Mouse (Mus musculus) adrenal gland (tissue): ENCODE results near the gene Igfbp6.
"Not testable (repeated sequence)": the region's sequence is repeated elsewhere in the genome, so short reads cannot be mapped to it uniquely, and the experiment has no call there.

Source experiments
- intact Hi-C: fragments of 180-260 bp; cut with DNase I; formaldehyde crosslinking; loops from one replicate; pipeline ENCODE4 v1.15.1; 2025

The Igfbp6 gene

DNA sequence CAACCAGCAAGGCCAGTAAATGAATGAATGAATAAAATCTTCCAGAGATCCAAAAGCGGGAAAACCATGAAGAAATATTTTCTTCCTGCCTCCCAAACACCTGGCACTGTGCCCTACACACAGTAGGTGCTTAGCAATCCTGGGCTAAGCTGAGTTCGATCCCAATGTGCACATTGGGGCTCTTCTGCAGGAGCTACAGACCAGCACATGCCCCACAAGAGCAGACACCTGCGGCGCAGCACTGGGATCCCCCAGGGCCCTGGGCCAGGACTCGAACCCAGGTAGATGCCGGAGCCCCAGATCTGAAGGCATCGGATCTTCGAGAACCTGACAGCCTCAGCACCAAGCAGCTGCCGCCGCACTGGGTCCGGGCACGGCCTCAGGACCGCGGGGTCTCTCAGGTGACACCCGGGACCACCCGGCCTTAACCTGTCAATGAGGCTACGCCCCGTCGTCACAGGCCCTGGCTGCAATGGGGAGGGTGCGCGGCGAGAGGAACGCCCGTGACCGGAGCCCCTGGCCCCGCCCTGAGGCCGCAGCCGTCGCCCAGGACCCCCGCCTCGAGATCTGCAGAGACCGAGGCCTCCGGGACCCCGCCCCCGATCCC is 8.5 kb upstream of the Igfbp6 start:
- intact Hi-C loops, result no loop called here

DNA sequence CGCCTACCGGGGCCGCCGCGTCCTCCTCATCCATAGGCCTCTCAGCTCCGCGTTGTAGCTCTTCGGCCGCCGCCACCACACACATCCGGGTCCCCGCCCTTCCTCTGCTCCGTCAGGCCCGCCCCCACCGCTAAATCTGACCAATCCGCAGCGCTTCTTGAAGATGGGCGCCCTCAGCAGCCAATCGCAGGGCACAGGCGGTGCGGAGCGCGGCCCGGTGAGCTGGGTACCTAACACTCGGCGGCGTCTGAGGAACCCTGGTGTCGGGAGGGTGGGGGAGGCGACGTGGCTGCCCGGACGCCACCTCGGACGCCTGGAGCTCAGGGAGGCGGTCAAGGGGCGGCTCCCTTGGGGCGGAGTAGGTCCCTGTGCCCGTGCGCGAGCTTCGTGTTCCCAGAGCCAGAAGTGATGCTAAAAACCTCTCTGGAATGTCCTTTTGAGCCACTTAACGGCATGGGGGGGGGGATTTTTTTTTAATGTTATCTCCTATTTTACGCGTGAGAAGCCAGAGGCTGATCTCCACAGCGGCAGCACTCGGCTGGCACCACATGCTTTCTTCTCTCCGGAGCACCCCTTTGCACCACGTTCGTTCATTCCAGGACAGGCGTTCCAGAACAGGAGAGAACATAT is 7.9 kb upstream of the Igfbp6 start, which contains the start of gene Spryd3:
TSS of gene Spryd3 (minus strand) at position 106 of the 630 bp plus-strand sequence.
- intact Hi-C loops, result no loop called here

DNA sequence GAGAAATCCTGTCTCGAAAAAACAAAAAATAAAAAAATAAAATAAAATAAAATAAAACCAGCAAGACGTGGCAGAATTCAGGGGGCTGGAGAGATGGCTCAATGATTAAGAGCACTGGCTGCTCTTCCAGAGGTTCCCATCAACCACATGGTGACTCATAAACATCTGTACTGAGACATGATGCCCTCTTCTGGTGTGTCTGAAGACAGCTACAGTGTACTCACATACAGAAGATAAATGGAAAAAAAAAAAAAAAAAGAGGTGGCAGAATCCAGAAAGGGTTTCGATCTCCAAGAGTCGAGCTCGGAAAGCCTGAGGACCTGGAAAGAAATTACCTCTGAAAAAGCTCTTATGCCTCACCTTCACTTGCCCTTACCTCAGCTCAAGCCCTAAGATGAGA is 3.0 kb upstream of the Igfbp6 start:
- intact Hi-C loops, result no loop called here

DNA sequence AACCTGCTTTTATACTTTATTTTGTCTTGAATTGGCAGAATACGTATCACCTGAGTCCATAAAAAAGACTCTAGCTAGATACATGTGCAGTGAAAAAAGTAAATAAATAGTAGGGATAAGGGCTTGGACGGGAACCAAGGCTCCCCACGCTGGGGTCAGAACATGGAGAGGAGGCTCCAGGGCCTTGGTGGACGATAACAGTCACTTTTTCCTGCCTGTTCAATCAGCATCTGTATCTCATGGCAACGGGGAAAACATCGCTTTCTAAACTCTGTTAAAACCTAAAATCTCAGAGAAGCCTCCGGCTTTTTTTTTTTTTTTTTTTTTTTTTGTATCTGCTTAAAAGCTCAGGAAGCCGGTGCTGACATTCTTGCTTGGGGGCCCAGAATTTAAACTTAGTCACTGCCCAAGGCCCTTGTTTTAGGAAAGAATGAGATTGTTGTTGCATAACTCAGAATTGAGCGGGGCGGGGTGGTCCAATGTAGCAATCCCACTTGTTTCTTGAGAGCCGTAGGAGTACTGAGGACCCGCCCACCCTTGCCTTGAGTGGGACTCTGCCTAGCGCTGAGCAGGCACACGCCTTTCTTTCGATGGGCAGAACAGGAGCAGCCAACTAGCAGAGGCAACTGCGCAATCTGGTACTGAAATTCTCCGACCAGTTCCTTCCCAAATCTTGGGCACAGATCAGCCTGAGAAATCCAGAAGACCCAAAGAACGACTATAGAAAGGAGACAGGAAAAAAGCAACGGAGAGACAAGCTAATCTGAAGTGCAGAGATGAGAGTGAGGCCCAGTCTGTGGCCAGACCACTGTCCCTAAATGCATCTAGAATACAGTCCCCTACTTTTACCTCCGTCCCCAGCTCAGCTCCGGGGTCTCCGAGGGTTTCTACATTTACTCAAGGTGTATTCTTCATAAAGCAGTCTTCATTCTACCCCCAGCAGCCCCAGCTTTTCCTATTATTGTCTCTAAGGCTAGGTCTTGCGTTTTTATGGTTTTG is 949 bp upstream of the Igfbp6 start:
- intact Hi-C loops, result no loop called here

GRCm38 (mm10) chr15:102144726-102145125 is 564 bp downstream of the Igfbp6 start:
- intact Hi-C loops, result loop anchor here (5.0 kb wide), 1 partner anchor 37 kb away; no protein-coding TSS in a partner anchor

DNA sequence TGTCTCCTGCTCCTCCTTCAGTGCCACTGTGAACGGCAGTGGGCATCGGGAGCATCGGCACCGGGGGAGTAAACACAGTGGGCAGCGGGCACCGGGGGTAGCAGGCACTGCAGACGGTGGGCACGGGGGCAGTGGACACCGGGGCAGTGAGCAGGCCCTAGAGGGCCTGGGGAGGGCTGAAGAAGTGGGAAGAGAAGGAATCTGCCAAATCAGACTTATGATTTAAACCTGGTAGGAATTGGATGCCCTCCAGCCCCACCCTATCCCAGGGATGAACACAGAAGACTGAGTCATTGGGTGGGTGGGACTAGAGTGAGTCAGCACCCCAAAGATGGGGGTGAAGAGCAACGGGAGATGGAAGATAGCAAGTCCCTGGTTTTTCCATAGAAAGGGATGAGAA is 1.2 kb downstream of the Igfbp6 start:
- intact Hi-C loops, result loop anchor here (5.0 kb wide), 1 partner anchor 38 kb away; no protein-coding TSS in a partner anchor

DNA sequence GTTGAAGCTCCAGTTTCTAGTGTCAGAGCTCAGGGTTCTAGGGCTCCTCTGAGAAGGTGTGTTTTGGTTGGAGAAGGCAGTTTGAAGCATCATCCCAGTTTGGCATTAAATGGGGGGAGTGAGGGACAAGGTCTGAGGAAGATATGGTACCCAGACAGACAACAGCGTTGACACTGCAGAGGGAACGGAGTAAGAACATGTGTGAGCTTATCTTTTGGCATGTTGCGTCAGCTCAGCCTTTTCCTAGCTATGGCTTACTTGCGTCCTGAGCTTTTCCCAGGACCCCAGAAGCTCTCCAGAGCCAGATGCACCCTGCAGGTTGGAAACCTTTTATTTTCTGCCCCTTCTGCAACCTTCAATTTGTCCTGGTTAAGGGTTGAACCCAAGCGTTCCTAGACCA is 1.9 kb downstream of the Igfbp6 start:
- intact Hi-C loops, result loop anchor here (5.0 kb wide), 1 partner anchor 39 kb away; no protein-coding TSS in a partner anchor

DNA sequence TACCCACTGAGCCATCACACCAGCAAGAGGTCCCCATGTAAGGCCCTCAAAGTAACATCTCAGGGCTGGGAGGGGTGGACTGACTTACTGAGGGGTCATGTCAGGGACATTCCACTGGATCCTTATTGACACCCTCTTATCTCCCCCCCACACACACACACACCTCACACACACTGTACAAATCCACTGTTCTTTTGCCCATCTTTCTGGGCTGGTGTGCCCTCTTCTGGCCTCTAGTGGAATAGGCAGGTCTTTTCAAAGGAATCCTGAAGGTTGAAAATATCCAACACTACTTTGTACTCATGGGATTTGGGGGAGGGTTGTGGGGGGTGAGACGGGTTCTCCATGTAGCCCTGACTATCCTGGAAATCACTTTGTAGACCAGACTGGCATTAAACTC is 2.7 kb downstream of the Igfbp6 start:
- intact Hi-C loops, result loop anchor here (5.0 kb wide), 1 partner anchor 40 kb away; no protein-coding TSS in a partner anchor

GRCm38 (mm10) chr15:102147674-102148402 is 3.7 kb downstream of the Igfbp6 start:
- intact Hi-C loops, result loop anchor here (5.0 kb wide), 1 partner anchor 41 kb away; no protein-coding TSS in a partner anchor

GRCm38 (mm10) chr15:102149561-102149960 is 5.4 kb downstream of the Igfbp6 start:
- intact Hi-C loops, result loop anchor here (5.0 kb wide), 1 partner anchor 42 kb away; no protein-coding TSS in a partner anchor

GRCm38 (mm10) chr15:102150301-102151135 is 6.4 kb downstream of the Igfbp6 start, which contains the start of gene Soat2:
Gene Soat2, plus strand, starts transcription at chr15:102150526.
- intact Hi-C loops, result no loop called here

DNA sequence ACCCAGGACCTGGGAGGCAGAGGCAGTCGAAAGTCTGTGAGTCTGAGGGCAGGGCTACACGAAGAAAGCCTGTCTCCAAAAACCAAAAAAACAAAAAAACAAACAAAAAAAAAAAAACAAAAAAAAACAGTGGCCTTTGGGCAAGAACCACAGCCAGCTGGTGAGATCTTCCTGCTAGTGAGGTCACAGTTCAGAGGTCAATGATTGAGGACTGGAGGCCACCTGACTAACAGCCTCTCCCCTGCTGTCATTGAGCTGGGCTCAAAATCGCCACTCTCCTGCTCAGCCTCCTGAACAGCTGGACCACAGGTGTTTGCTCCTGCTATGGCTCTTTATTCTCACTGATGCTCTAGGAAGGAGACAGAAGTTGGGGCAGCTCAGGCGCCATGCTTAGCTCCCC is 8.5 kb downstream of the Igfbp6 start:
- intact Hi-C loops, result no loop called here

DNA sequence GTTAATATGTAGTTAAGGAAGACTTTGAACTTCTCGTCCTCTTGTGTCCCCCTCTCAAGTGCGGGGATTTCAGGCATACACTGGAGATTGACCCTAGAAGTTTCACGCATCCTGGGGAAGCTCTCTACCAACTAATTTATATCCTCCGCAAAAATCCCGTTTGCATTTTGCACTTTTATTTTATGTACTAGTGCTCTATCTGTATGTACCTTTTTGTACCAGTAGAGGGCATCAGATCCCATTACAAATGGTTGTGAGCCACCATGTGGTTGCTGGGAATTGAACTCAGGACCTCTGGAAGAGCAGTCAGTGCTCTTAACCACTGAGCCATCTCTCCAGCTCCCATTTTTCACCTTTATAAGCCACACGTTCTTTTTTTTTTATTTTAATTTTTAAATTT is 10.8 kb downstream of the Igfbp6 start:
- intact Hi-C loops, result not testable (repeated sequence)

DNA sequence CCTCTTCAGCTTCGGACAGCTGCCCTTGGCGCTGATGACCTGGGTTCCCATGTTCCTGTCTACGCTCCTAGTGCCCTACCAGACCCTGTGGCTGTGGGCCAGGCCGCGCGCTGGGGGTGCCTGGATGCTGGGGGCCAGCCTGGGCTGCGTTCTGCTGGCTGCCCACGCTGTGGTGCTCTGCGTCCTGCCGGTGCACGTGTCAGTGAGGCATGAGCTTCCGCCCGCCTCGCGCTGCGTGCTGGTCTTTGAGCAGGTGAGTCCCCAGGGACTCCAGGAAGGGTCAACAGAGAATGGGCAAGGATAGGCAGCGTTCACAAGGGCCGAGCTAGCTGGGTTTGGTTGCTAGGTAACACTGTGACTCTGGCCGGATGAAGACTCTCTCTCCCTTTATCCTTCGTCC is 12.7 kb downstream of the Igfbp6 start:
- intact Hi-C loops, result no loop called here

DNA sequence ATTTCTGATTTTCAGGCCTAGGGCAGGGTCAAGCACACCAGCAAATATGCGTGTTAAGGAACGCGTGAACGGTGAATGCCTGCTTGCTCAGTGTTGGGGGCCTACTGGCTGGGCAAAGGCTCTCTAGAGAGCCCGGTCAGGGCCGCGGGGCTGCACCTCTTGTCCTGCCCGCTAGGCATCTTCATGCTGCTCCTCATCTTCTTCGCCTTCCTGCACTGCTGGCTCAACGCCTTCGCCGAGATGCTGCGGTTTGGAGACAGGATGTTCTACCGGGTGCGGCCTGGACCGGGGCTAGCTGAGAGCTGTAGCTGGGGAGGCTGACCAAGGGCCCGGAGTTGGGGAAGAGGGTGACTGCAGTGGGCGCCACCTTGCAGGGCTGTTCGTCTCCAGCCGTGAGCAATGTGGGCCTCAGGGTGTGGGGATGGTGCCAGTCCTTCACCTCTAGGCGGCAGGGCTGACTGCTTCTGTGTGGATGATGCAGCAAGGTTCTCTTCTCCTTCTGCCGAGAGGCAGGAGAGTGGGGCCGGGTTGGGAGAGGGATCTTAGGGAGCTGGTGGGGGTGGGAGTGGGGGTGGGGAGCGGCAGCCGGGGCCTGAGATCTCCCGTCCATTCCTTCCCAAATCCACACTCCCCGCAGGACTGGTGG is 16.4 kb downstream of the Igfbp6 start:
- intact Hi-C loops, result no loop called here

- intact Hi-C loops, result no loop called here
Measured at GRCm38 (mm10) chr15:102163900-102164693, 19.9 kb downstream of the Igfbp6 start.

DNA sequence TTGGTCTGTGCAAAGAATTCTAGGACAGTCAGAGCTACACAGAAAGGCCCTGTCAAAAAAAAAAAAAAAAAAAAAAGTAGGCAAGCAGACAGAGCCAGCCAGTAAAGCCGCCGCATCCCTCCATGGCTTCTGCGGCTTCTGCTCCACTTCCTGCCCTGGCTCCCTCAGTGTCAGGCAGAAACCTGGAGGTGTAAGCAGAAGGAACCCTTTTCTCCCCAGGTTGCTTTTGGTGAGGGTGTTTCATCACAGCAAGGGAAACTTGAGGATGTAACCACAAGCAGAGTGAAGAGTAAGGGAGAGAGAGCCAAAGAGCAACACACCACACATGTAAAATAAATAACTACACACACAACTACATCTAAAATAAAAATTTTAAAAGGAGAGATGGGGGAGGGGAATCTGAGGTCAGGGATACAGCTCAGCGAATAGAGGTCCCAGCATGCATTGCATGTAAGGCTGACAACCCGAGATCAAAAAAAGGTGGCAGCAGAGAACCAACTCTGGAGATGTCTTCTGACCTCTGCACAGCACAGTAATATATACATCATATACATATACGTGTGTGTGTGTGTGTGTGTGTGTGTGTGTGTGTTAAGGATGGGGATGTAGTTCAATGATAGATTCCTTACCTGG is 21.4 kb downstream of the Igfbp6 start:
- intact Hi-C loops, result no loop called here

- intact Hi-C loops, result no loop called here
Measured at GRCm38 (mm10) chr15:102167620-102168021, 23.5 kb downstream of the Igfbp6 start.
